Mouse (Mus musculus): ENCODE measurements around the gene Rcc1.

DNA sequence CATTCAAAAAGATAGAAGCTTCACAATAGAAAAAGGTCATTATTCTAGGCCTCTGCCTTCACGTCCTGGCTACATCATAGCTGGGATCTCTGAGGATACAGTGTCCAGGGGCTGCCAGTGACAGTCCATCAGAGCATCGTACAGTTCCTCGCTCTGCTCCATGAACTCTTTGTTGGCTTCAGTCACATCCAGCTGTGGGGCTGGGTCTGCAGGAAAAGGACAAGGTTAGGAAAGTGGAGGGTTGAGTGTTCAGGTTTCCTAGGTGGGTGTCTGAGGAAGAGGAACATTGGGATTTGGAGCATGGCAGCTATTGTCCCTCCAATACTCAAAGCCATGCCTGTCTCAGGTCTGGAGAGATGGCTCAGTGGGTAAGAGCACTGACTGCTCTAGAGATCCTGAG lies 41.6 kb downstream of the Rcc1 start:
- TF ChIP-seq POLR2A (IDR thresholded peaks at IDR 0.05; ENCODE audit: borderline replicate concordance, extremely low read depth, low read depth, low read length) (no peak), CTCF (IDR thresholded peaks at IDR 0.05; ENCODE audit: insufficient read depth, low read length) (no peak)

Measured in lung, adult 2 months (tissue).